Mouse (Mus musculus): ENCODE measurements around the gene Wdr20.
A peak's percentile ranks its signal among the peaks of the same experiment; 100 is the strongest.

GRCm38 (mm10) chr12:110703008-110703471 is 34.7 kb upstream of the Wdr20 start:
- TF ChIP-seq E2F4 (IDR thresholded peaks at IDR 0.05; ENCODE audit: insufficient replicate concordance, low read depth, low read length) (no peak), CTCF (conservative IDR thresholded peaks at IDR 0.05 in 1 of 2, IDR thresholded peaks at IDR 0.05 in 1 of 2; ENCODE audit: low read depth in 2 of 2, low read length in 2 of 2) (peak; percentile 82 to 97), NELFE (IDR thresholded peaks at IDR 0.05; ENCODE audit: low read depth, low read length) (no peak; the same call in 1 of the 2 replicates), HCFC1 (IDR thresholded peaks at IDR 0.05; ENCODE audit: low read depth, low read length) (no peak), USF1 (IDR thresholded peaks at IDR 0.05; ENCODE audit: low read depth, low read length) (no peak), UBTF (IDR thresholded peaks at IDR 0.05; ENCODE audit: low read depth, low read length) (no peak), POLR2A (IDR thresholded peaks at IDR 0.05; ENCODE audit: low read depth, low read length) (peak; percentile 31; the same call in 1 of the 2 replicates), ZC3H11A (IDR thresholded peaks at IDR 0.05; ENCODE audit: low read depth, low read length) (peak; percentile 50), EP300 (IDR thresholded peaks at IDR 0.05; ENCODE audit: low read length) (0 out of 2 replicates have a peak, but pooled peaks have one; percentile 36), TCF12 (IDR thresholded peaks at IDR 0.05; ENCODE audit: low read depth, low read length) (no peak), TBP (conservative IDR thresholded peaks at IDR 0.05; ENCODE audit: low read depth, low read length) (no peak), MAFK (IDR thresholded peaks at IDR 0.05; ENCODE audit: insufficient replicate concordance, low read length) (no peak), KAT2A (IDR thresholded peaks at IDR 0.05; ENCODE audit: insufficient replicate concordance, low read length) (no peak)

Data from CH12.LX (cell line).